Mouse (Mus musculus) testis, adult 2 months (tissue): Measurements from ENCODE around the gene Nkd2.

ENCODE experiments used
- CTCF ChIP-seq: fragments of 200-500 bp; IDR thresholded peaks from 2 replicates; pipeline ENCODE4 v1.5.1; 2012; ENCODE audit warnings: low read depth, mild to moderate bottlenecking, inconsistent platforms, low read length, moderate library complexity; ENCODE audit not compliant: control insufficient read depth, insufficient read depth, insufficient replicate concordance
- POLR2A ChIP-seq: fragments of 200-500 bp; IDR thresholded peaks from 2 replicates; pipeline ENCODE4 v1.6.1; 2012; ENCODE audit warnings: low read depth, mild to moderate bottlenecking, inconsistent platforms, low read length, moderate library complexity; ENCODE audit not compliant: control insufficient read depth

GRCm38 (mm10) chr13:73823711-73824110 lies 23.7 kb downstream of the Nkd2 start:
- TF ChIP-seq CTCF (no peak), POLR2A (no peak)
